Mouse (Mus musculus) embryonic fibroblast, embryonic 13.5 days (primary cell): ENCODE results near the gene Polr2b. TPM values are rescaled to one million over a fixed set of nuclear protein-coding genes. Genes with fewer than 3 reads are reported as not detected.

Experiments
- H3K27ac ChIP-seq: 2 replicates; pipeline ENCODE4 v1.5.1; 2012; ENCODE audit warnings: low read length, control low read depth, inconsistent platforms; ENCODE audit not compliant: insufficient read depth
- H3K4me1 ChIP-seq: 2 replicates; pipeline ENCODE4 v1.6.1; 2011; ENCODE audit warnings: low read length; ENCODE audit not compliant: control insufficient read depth, insufficient read depth
- H3K4me3 ChIP-seq: 2 replicates; pipeline ENCODE4 v1.5.1; 2011; ENCODE audit warnings: mild to moderate bottlenecking, control low read depth, low read length; ENCODE audit not compliant: insufficient read depth
- CTCF ChIP-seq: IDR thresholded peaks from 2 replicates; pipeline ENCODE4 v1.5.1; 2011; ENCODE audit warnings: mild to moderate bottlenecking, control low read depth, low read length, moderate library complexity, borderline replicate concordance; ENCODE audit not compliant: insufficient read depth
- POLR2A ChIP-seq: IDR thresholded peaks from 2 replicates; pipeline ENCODE4 v1.6.1; 2011; ENCODE audit warnings: low read depth, mild to moderate bottlenecking, control low read depth, low read length, moderate library complexity
- polyA plus RNA-seq: library from polyadenylated mRNA; stranded (reverse); fragments of >200 nt; gene quantifications from 2 replicates; pipeline ENCODE4 v1.2.4, GENCODE M21; 2011; ENCODE audit warnings: low read depth; ENCODE audit not compliant: missing spikeins, insufficient read length

Gene Polr2b
- polyA plus RNA-seq, 1 experiment, result 84.9 TPM

GRCm38 (mm10) chr5:77324936-77325335 is 15.0 kb downstream of the Polr2b start:
- Histone ChIP-seq H3K27ac (no peak overlapping the region), H3K4me3 (no peak overlapping the region), H3K4me1 (no peaks in the 10 kb centered on the region)
- no peak for TF ChIP-seq CTCF
- no peak for TF ChIP-seq POLR2A

GRCm38 (mm10) chr5:77330154-77330553 is 20.2 kb downstream of the Polr2b start:
- H3K27ac ChIP-seq, result no peak overlapping the region
- no peak overlapping the region for H3K4me3 ChIP-seq
- no peaks in the 10 kb centered on the region for H3K4me1 ChIP-seq
- TF ChIP-seq CTCF (no peak), POLR2A (no peak)

- Histone ChIP-seq H3K4me3 (no peak overlapping the region), H3K4me1 (no peaks in the 10 kb centered on the region), H3K27ac (no peak overlapping the region)
- TF ChIP-seq POLR2A (no peak), CTCF (no peak)
These were observed 30.1 kb downstream of the Polr2b start for GRCm38 (mm10) chr5:77340033-77340432.

DNA sequence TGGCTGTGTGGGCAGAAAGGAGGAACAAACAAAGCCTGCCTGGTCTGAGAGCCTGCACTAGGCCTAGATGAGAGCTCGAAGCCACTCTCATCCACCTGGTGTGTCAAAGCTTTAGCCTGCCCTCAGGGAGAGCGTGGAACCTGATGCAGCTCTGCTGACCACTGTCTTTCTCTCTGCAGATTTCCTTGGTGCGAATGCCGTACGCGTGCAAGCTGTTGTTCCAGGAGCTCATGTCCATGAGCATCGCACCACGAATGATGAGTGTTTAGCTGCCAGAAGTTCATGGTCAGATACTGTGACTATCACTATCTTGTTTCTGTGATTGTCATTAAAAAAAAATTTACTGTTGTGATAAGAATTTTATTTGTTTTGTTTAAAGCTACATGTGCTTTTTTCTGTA is 39.0 kb downstream of the Polr2b start:
- Histone ChIP-seq H3K4me3 (no peak overlapping the region), H3K27ac (no peak overlapping the region), H3K4me1 (no peaks in the 10 kb centered on the region)
- TF ChIP-seq POLR2A (no peak), CTCF (no peak)

DNA sequence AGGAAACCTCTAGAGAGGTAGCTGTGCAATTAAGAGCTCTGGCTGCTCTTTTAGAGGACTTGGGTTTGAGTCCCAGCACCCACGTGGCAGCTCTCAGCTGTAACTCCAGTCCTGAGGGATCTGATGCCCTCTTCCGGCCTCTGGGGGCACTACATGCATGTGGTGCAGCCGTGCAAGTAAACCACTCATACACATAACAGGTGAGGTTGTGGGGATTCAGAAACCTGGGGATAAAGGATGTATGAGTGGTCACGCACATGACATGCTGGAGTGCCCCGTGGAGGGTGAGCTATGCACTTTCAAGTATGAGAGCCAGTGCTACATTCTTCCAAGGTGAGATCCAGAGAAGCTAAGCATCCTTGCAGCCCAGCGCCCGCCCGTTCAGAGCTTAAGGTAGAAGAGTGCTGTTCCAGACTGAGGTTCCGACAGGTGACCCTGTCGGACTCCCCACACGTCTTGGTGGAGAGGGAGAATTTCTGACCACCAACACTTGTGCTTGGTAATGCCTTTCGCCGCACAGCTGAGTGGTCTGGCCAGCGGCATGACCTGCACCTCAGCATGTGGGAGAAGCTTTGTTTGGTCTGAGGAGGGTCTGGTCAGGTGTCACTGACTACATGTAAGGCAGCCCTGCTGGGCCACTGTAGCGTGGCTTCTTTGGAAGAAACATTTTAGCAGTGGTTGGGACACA is 40.2 kb downstream of the Polr2b start:
- Histone ChIP-seq H3K4me3 (no peak overlapping the region), H3K27ac (no peak overlapping the region), H3K4me1 (no peaks in the 10 kb centered on the region)
- TF ChIP-seq CTCF (no peak), POLR2A (no peak)

DNA sequence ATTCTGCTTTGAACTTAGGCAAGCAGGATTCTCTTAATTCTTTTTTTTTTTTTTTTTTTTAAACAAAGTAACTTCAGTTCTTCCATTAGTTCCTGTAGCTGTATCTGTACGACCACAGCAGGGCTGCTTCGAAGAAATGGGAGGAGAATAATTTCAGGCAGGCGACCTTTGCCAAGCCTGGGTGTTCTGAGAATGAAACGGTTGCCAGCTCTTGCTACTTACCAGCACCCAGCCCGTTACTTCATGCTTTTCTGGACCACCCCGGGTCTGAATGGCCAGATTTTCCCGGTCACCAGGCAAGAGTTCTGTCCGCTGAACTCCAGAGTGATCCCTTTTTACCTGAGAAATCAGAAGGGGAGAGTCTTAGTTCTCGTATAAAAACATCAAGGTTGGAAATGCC is 41.7 kb downstream of the Polr2b start:
- no peak for TF ChIP-seq POLR2A
- no peak for TF ChIP-seq CTCF
- Histone ChIP-seq H3K27ac (no peak overlapping the region), H3K4me1 (peaks cover 4% of the 10 kb centered on the region; the same call in 1 of the 2 replicates), H3K4me3 (no peak overlapping the region)

DNA sequence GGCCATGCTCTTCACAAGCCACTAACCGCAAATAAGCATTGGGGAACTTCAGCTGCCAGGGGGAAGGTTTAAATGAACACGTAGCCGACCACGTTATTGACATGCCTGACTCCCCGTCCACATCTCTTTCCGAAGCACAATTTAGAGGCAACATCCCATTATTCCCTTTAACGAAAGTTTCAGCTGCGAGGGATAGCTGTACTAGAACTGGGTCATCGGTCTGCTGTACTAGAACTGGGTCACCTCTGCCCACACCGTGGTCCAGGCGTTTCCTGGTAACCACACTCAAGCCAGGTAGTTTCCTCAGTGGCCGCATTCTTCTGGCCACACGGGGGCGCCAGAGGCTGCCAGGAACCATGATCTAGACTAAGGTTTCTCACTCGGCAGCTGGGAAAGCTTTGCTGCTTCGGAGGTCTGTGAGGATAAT is 44.4 kb downstream of the Polr2b start:
- Histone ChIP-seq H3K27ac (no peak overlapping the region), H3K4me1 (peaks cover 10% of the 10 kb centered on the region), H3K4me3 (no peak overlapping the region)
- TF ChIP-seq POLR2A (no peak), CTCF (peak; percentile 76)

GRCm38 (mm10) chr5:77355307-77356265 is 45.6 kb downstream of the Polr2b start:
- peaks cover 12% of the 10 kb centered on the region for H3K4me1 ChIP-seq
- TF ChIP-seq CTCF (no peak), POLR2A (no peak)
- H3K4me3 ChIP-seq, result no peak overlapping the region
- peak overlapping the region; percentile 72 for H3K27ac ChIP-seq

- peaks cover 16% of the 10 kb centered on the region for H3K4me1 ChIP-seq
- peak overlapping the region; percentile 91 for H3K27ac ChIP-seq
- TF ChIP-seq POLR2A, result no peak
- no peak for TF ChIP-seq CTCF
These were observed 47.6 kb downstream of the Polr2b start for GRCm38 (mm10) chr5:77357405-77358149.

DNA sequence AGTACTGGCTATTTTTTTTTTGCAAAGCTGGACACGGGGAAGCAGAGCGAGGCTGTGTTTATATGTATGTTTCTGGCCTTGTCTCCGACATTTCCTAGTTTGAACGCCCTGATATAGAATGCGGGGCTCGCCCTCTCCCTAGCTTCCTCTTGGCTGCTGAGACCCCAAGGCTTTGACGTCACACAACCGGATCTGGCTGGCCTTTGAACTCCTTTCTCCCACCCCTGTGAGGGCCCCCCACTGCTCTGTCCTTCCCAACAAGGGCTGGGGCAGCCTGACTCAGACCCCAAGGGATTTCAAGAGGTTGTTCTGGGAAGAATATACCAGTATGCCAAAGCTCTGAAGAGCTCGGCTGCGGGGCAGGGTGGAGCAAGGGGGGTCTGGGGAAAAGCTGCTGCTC is 48.4 kb downstream of the Polr2b start:
- Histone ChIP-seq H3K27ac (peak overlapping the region; percentile 91), H3K4me3 (no peak overlapping the region), H3K4me1 (peaks cover 22% of the 10 kb centered on the region)
- TF ChIP-seq CTCF, result no peak
- no peak for TF ChIP-seq POLR2A

More at GRCm38 (mm10) chr5:77357405-77358149, 47.6 kb downstream of the Polr2b start:
- H3K4me3 ChIP-seq, result 0 out of 2 replicates have a peak overlapping the region, but pooled peaks have one; percentile 3
